In the genomic region with DNA sequence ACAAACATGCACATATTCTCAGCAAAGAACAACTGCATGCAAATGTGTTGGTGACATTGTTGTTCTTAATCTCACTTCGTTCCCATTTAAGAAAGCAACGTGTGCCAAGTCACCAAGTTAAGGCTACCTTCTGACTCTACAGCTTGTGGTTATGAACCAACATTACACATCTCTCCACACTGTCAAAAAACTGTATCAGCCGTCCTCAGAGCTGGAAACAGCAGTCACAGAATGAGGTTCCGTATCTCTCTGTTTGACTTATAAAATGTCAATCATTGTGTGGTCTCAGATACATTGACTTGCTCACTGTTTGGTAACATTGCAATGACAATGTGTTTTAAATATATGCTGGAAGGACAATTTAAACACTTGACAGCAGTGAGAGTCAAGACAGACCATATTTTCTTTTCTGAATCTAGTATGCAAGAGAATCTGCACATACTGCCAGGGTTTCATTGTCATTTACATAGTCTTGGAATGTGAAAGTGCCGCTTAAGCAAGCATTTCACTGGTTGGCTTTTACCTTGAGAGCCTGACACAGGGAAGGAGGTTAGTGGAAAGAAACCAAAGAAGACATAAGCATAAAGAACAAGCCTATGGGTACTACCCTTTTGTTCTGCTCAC, we compare ENCODE assay signal across 28 mouse cellular contexts.
"Had no signal": no experiment of that assay in that cellular context is flagged by ENCODE, and none has a peak within 500 bp of the region (broad histone marks: within the 10 kb centered on the region; RNA-seq: fewer than 3 reads in every experiment).

No protein-coding gene starts in this region.

- H3K9ac ChIP-seq: heart, embryonic 13.5 days; heart, embryonic 15.5 days; hindbrain, embryonic 12.5 days; hindbrain, embryonic 14.5 days; intestine, embryonic 15.5 days; limb, embryonic 13.5 days; limb, embryonic 15.5 days; liver, embryonic 12.5 days; liver, embryonic 14.5 days had no signal

- H3K4me1 ChIP-seq: heart, embryonic 13.5 days; heart, embryonic 15.5 days; intestine, embryonic 15.5 days; limb, embryonic 13.5 days; limb, embryonic 15.5 days; liver, embryonic 12.5 days had no signal

- H3K27me3 ChIP-seq: heart, embryonic 13.5 days; heart, embryonic 15.5 days; hindbrain, embryonic 12.5 days; intestine, embryonic 15.5 days; limb, embryonic 13.5 days; limb, embryonic 15.5 days; liver, embryonic 12.5 days had no signal

- H3K9me3 ChIP-seq: heart, embryonic 13.5 days; heart, embryonic 15.5 days; hindbrain, embryonic 10.5 days; hindbrain, embryonic 12.5 days; intestine, embryonic 15.5 days; limb, embryonic 13.5 days; limb, embryonic 15.5 days; liver, embryonic 12.5 days had no signal

- ATAC-seq: hindbrain, embryonic 16.5 days; inflammation-experienced regulatory T-cells, adult 6 months; intestine, embryonic 15.5 days; intestine, postnatal 0 days; liver, embryonic 12.5 days had no signal

- H3K4me2 ChIP-seq: heart, embryonic 11.5 days; heart, embryonic 13.5 days; heart, embryonic 15.5 days; hindbrain, embryonic 12.5 days; hindbrain, embryonic 14.5 days; intestine, embryonic 15.5 days; limb, embryonic 13.5 days; limb, embryonic 15.5 days; liver, embryonic 12.5 days had no signal

- H3K4me3 ChIP-seq: heart, adult 2 months; heart, embryonic 13.5 days; heart, embryonic 15.5 days; hindbrain, embryonic 10.5 days; hindbrain, embryonic 12.5 days; intestine, embryonic 15.5 days; limb, embryonic 13.5 days; limb, embryonic 15.5 days; liver, embryonic 12.5 days had no signal

- H3K27ac ChIP-seq: heart, adult 2 months; heart, embryonic 13.5 days; heart, embryonic 15.5 days; hindbrain, embryonic 10.5 days; hindbrain, embryonic 12.5 days; hindbrain, embryonic 14.5 days; intestine, embryonic 15.5 days; limb, embryonic 13.5 days; limb, embryonic 15.5 days; liver, embryonic 12.5 days; liver, embryonic 14.5 days had no signal

- H3K36me3 ChIP-seq: heart, embryonic 13.5 days; heart, embryonic 15.5 days; hindbrain, embryonic 10.5 days; hindbrain, embryonic 12.5 days; intestine, embryonic 15.5 days; limb, embryonic 13.5 days; limb, embryonic 15.5 days; liver, embryonic 12.5 days had no signal

- DNase-seq: gastrocnemius, postnatal 14 days; gastrocnemius, postnatal 36 days; heart, adult 11 months; heart, adult 2 months; heart, postnatal 14 days; heart, postnatal 4 days; kidney, adult 18-20 months; kidney, adult 8-10 months; kidney, postnatal 14 days; kidney, postnatal 36 days; layer of hippocampus, adult 9-11 months; layer of hippocampus, postnatal 36 days; left cerebral cortex, postnatal 4 days; lung, adult 18-20 months had no signal
